Mouse (Mus musculus): ENCODE data around the gene Igf2bp3. TPM values are rescaled to one million over a fixed set of nuclear protein-coding genes. Genes with fewer than 3 reads are reported as not detected.
A peak's percentile ranks its signal among the peaks of the same experiment; 100 is the strongest.

Igf2bp3 gene
- polyA plus RNA-seq, 1 experiment from 2014 or later: 85.5 TPM

- H3K27me3 ChIP-seq (ENCODE audit: control insufficient read depth, insufficient read depth, low read length): no peaks in the 10 kb centered on the region
- no peaks in the 10 kb centered on the region for H3K9me3 ChIP-seq (ENCODE audit: control insufficient read depth, low read depth, low read length)
- H3K9ac ChIP-seq (replicated peaks; ENCODE audit: low read depth, low read length): no peak overlapping the region
- H3K4me2 ChIP-seq (replicated peaks; ENCODE audit: low read depth, low read length): no peak overlapping the region
- H3K4me3 ChIP-seq (ENCODE audit: low read depth, low read length): no peak overlapping the region
- H3K4me1 ChIP-seq (ENCODE audit: control insufficient read depth, insufficient read depth, low read length): no peaks in the 10 kb centered on the region
- no peak for ATAC-seq (ENCODE audit: insufficient number of reproducible peaks, insufficient read depth, low FRiP score, low read depth)
- H3K36me3 ChIP-seq (ENCODE audit: control insufficient read depth, insufficient read depth, low read length): peaks cover 32% of the 10 kb centered on the region
- no peak overlapping the region for H3K27ac ChIP-seq (ENCODE audit: low read length)
- 95% methylated on average over 2 of the region's 2 CpGs for WGBS
These were observed 36.4 kb upstream of the Igf2bp3 start for GRCm38 (mm10) chr6:49251199-49251598.

- Histone ChIP-seq H3K27ac (ENCODE audit: low read length) (no peak overlapping the region), H3K4me1 (ENCODE audit: control insufficient read depth, insufficient read depth, low read length) (no peaks in the 10 kb centered on the region), H3K4me3 (ENCODE audit: low read depth, low read length) (no peak overlapping the region), H3K9ac (replicated peaks; ENCODE audit: low read depth, low read length) (no peak overlapping the region), H3K36me3 (ENCODE audit: control insufficient read depth, insufficient read depth, low read length) (peaks cover 60% of the 10 kb centered on the region), H3K4me2 (replicated peaks; ENCODE audit: low read depth, low read length) (no peak overlapping the region), H3K9me3 (ENCODE audit: control insufficient read depth, low read depth, low read length) (no peaks in the 10 kb centered on the region), H3K27me3 (ENCODE audit: control insufficient read depth, insufficient read depth, low read length) (no peaks in the 10 kb centered on the region)
- ATAC-seq (ENCODE audit: insufficient number of reproducible peaks, insufficient read depth, low FRiP score, low read depth): no peak
- 58% methylated on average over 2 of the region's 2 CpGs for WGBS
These were observed 32.5 kb upstream of the Igf2bp3 start for GRCm38 (mm10) chr6:49247246-49247645.

- no peak overlapping the region for H3K9ac ChIP-seq (replicated peaks; ENCODE audit: low read depth, low read length)
- WGBS: 90% methylated on average over 1 of the region's 1 CpGs
- H3K4me1 ChIP-seq (ENCODE audit: control insufficient read depth, insufficient read depth, low read length): no peaks in the 10 kb centered on the region
- no peak overlapping the region for H3K27ac ChIP-seq (ENCODE audit: low read length)
- no peak overlapping the region for H3K4me2 ChIP-seq (replicated peaks; ENCODE audit: low read depth, low read length)
- H3K4me3 ChIP-seq (ENCODE audit: low read depth, low read length): no peak overlapping the region
- ATAC-seq (ENCODE audit: insufficient number of reproducible peaks, insufficient read depth, low FRiP score, low read depth): no peak
- H3K27me3 ChIP-seq (ENCODE audit: control insufficient read depth, insufficient read depth, low read length): no peaks in the 10 kb centered on the region
- H3K36me3 ChIP-seq (ENCODE audit: control insufficient read depth, insufficient read depth, low read length): peaks cover 37% of the 10 kb centered on the region
- no peaks in the 10 kb centered on the region for H3K9me3 ChIP-seq (ENCODE audit: control insufficient read depth, low read depth, low read length)
These were observed 27.6 kb upstream of the Igf2bp3 start for GRCm38 (mm10) chr6:49242331-49242730.

- no peak overlapping the region for H3K9ac ChIP-seq (replicated peaks; ENCODE audit: low read depth, low read length)
- H3K27me3 ChIP-seq (ENCODE audit: control insufficient read depth, insufficient read depth, low read length): no peaks in the 10 kb centered on the region
- ATAC-seq (ENCODE audit: insufficient number of reproducible peaks, insufficient read depth, low FRiP score, low read depth): no peak
- WGBS: 100% methylated on average over 1 of the region's 1 CpGs
- H3K9me3 ChIP-seq (ENCODE audit: control insufficient read depth, low read depth, low read length): no peaks in the 10 kb centered on the region
- H3K4me3 ChIP-seq (ENCODE audit: low read depth, low read length): no peak overlapping the region
- no peak overlapping the region for H3K4me2 ChIP-seq (replicated peaks; ENCODE audit: low read depth, low read length)
- no peak overlapping the region for H3K27ac ChIP-seq (ENCODE audit: low read length)
- no peaks in the 10 kb centered on the region for H3K4me1 ChIP-seq (ENCODE audit: control insufficient read depth, insufficient read depth, low read length)
- peaks cover 34% of the 10 kb centered on the region for H3K36me3 ChIP-seq (ENCODE audit: control insufficient read depth, insufficient read depth, low read length)
These were observed 26.8 kb upstream of the Igf2bp3 start for GRCm38 (mm10) chr6:49241562-49241961.

- Histone ChIP-seq H3K9ac (replicated peaks; ENCODE audit: low read depth, low read length) (no peak overlapping the region), H3K4me3 (ENCODE audit: low read depth, low read length) (no peak overlapping the region), H3K27ac (ENCODE audit: low read length) (no peak overlapping the region), H3K36me3 (ENCODE audit: control insufficient read depth, insufficient read depth, low read length) (no peaks in the 10 kb centered on the region), H3K4me2 (replicated peaks; ENCODE audit: low read depth, low read length) (no peak overlapping the region), H3K9me3 (ENCODE audit: control insufficient read depth, low read depth, low read length) (no peaks in the 10 kb centered on the region), H3K27me3 (ENCODE audit: control insufficient read depth, insufficient read depth, low read length) (no peaks in the 10 kb centered on the region), H3K4me1 (ENCODE audit: control insufficient read depth, insufficient read depth, low read length) (no peaks in the 10 kb centered on the region)
- ATAC-seq (ENCODE audit: insufficient number of reproducible peaks, insufficient read depth, low FRiP score, low read depth): peak; percentile 100
- 54% methylated on average over 9 of the region's 9 CpGs for WGBS
These were observed 21.6 kb upstream of the Igf2bp3 start for GRCm38 (mm10) chr6:49236331-49236730.

GRCm38 (mm10) chr6:49233356-49233755 is 18.6 kb upstream of the Igf2bp3 start:
- no peaks in the 10 kb centered on the region for H3K27me3 ChIP-seq (ENCODE audit: control insufficient read depth, insufficient read depth, low read length)
- no peak overlapping the region for H3K4me2 ChIP-seq (replicated peaks; ENCODE audit: low read depth, low read length)
- H3K9ac ChIP-seq (replicated peaks; ENCODE audit: low read depth, low read length): no peak overlapping the region
- no peak overlapping the region for H3K4me3 ChIP-seq (ENCODE audit: low read depth, low read length)
- no peaks in the 10 kb centered on the region for H3K36me3 ChIP-seq (ENCODE audit: control insufficient read depth, insufficient read depth, low read length)
- 55% methylated on average over 4 of the region's 4 CpGs for WGBS
- no peaks in the 10 kb centered on the region for H3K4me1 ChIP-seq (ENCODE audit: control insufficient read depth, insufficient read depth, low read length)
- ATAC-seq (ENCODE audit: insufficient number of reproducible peaks, insufficient read depth, low FRiP score, low read depth): no peak
- no peaks in the 10 kb centered on the region for H3K9me3 ChIP-seq (ENCODE audit: control insufficient read depth, low read depth, low read length)
- H3K27ac ChIP-seq (ENCODE audit: low read length): no peak overlapping the region

- no peaks in the 10 kb centered on the region for H3K36me3 ChIP-seq (ENCODE audit: control insufficient read depth, insufficient read depth, low read length)
- H3K27me3 ChIP-seq (ENCODE audit: control insufficient read depth, insufficient read depth, low read length): no peaks in the 10 kb centered on the region
- no peak for ATAC-seq (ENCODE audit: insufficient number of reproducible peaks, insufficient read depth, low FRiP score, low read depth)
- H3K27ac ChIP-seq (ENCODE audit: low read length): no peak overlapping the region
- no peak overlapping the region for H3K4me2 ChIP-seq (replicated peaks; ENCODE audit: low read depth, low read length)
- no peak overlapping the region for H3K4me3 ChIP-seq (ENCODE audit: low read depth, low read length)
- no peaks in the 10 kb centered on the region for H3K9me3 ChIP-seq (ENCODE audit: control insufficient read depth, low read depth, low read length)
- no peaks in the 10 kb centered on the region for H3K4me1 ChIP-seq (ENCODE audit: control insufficient read depth, insufficient read depth, low read length)
- 16% methylated on average over 7 of the region's 7 CpGs for WGBS
- no peak overlapping the region for H3K9ac ChIP-seq (replicated peaks; ENCODE audit: low read depth, low read length)
These were observed 13.4 kb upstream of the Igf2bp3 start for GRCm38 (mm10) chr6:49228126-49228679.

GRCm38 (mm10) chr6:49227184-49227735 is 12.5 kb upstream of the Igf2bp3 start:
- Histone ChIP-seq H3K27ac (ENCODE audit: low read length) (no peak overlapping the region), H3K4me1 (ENCODE audit: control insufficient read depth, insufficient read depth, low read length) (no peaks in the 10 kb centered on the region), H3K36me3 (ENCODE audit: control insufficient read depth, insufficient read depth, low read length) (no peaks in the 10 kb centered on the region), H3K4me2 (replicated peaks; ENCODE audit: low read depth, low read length) (no peak overlapping the region), H3K4me3 (ENCODE audit: low read depth, low read length) (no peak overlapping the region), H3K9ac (replicated peaks; ENCODE audit: low read depth, low read length) (no peak overlapping the region), H3K27me3 (ENCODE audit: control insufficient read depth, insufficient read depth, low read length) (no peaks in the 10 kb centered on the region), H3K9me3 (ENCODE audit: control insufficient read depth, low read depth, low read length) (no peaks in the 10 kb centered on the region)
- WGBS: 8% methylated on average over 15 of the region's 15 CpGs
- ATAC-seq (ENCODE audit: insufficient number of reproducible peaks, insufficient read depth, low FRiP score, low read depth): no peak

GRCm38 (mm10) chr6:49225728-49226123 is 11.0 kb upstream of the Igf2bp3 start:
- peak; percentile 28; the same call in 1 of the 2 replicates for ATAC-seq (ENCODE audit: insufficient number of reproducible peaks, insufficient read depth, low FRiP score, low read depth)

More at GRCm38 (mm10) chr6:49225728-49226123, 11.0 kb upstream of the Igf2bp3 start:
- Histone ChIP-seq H3K4me3 (ENCODE audit: low read depth, low read length) (no peak overlapping the region), H3K9ac (replicated peaks; ENCODE audit: low read depth, low read length) (no peak overlapping the region), H3K4me1 (ENCODE audit: control insufficient read depth, insufficient read depth, low read length) (no peaks in the 10 kb centered on the region), H3K9me3 (ENCODE audit: control insufficient read depth, low read depth, low read length) (no peaks in the 10 kb centered on the region), H3K27me3 (ENCODE audit: control insufficient read depth, insufficient read depth, low read length) (no peaks in the 10 kb centered on the region), H3K27ac (ENCODE audit: low read length) (no peak overlapping the region), H3K4me2 (replicated peaks; ENCODE audit: low read depth, low read length) (no peak overlapping the region), H3K36me3 (ENCODE audit: control insufficient read depth, insufficient read depth, low read length) (no peaks in the 10 kb centered on the region)
- 61% methylated on average over 3 of the region's 3 CpGs for WGBS
